Mouse (Mus musculus): Measurements from ENCODE around the gene Srgap1.

- TF ChIP-seq GATA1 (IDR thresholded peaks at IDR 0.05; ENCODE audit: borderline replicate concordance, low read length) = no peak
- no peak for TF ChIP-seq FLI1 (IDR thresholded peaks at IDR 0.05; ENCODE audit: low read length)
These were observed 38.8 kb downstream of the Srgap1 start for GRCm38 (mm10) chr10:122008370-122008730.
